Mouse (Mus musculus) heart, adult 10 weeks (tissue): ENCODE measurements around the gene Mgat4b. TPM values are rescaled to one million over a fixed set of nuclear protein-coding genes. Genes with fewer than 3 reads are reported as not detected.

Experiments used
- polyA plus RNA-seq: library from polyadenylated mRNA; stranded (reverse); fragments of 350-450 nt; fragmentation: Illumina TruSeq; extraction: RNeasy Lipid Tissue Mini Kit (QIAGEN cat#74804); gene quantifications from one replicate; pipeline ENCODE4 v1.2.3, GENCODE M21; 2014; ENCODE audit warnings: low read depth, low replicate concordance

Mgat4b gene
- 57.3 TPM for polyA plus RNA-seq

GRCm38 (mm10) chr11:50210505-50211151, at the start of gene Mgat4b, which contains the start of gene Sqstm1:
Gene Mgat4b, plus strand, starts transcription at chr11:50210890.
Gene Sqstm1, minus strand, starts transcription at chr11:50210827.

DNA sequence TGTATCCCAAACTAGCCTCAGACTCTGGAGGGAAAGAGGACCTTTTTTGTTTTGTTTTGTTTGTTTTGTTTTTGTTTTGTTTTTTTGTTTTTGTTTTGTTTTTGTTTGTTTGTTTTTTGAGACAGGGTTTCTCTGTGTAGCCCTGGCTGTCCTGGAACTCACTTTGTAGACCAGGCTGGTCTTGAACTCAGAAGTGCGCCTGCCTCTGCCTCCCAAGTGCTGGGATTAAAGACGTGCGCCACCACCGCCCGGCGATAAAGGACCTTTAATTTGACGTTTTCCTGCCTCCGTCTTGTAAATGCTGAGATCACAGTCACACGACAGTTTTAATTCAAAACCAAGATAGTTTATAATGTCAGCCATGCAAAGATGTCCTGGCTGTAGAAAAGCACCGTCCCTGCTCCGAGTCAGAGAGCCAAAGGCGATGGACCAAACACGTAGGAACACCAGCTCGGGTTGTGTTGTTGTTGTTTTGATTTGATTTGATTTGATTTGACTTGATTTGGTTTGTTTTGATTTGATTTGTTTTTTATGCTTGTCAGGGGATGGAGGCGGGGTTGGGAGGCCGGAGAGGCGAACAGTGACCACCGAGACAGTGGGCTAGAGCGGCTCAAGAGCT, 36.5 kb upstream of the Mgat4b start, which contains the start of gene Mrnip:
Gene Mrnip, plus strand, starts transcription at position 334 of the 619 bp plus-strand sequence.

DNA sequence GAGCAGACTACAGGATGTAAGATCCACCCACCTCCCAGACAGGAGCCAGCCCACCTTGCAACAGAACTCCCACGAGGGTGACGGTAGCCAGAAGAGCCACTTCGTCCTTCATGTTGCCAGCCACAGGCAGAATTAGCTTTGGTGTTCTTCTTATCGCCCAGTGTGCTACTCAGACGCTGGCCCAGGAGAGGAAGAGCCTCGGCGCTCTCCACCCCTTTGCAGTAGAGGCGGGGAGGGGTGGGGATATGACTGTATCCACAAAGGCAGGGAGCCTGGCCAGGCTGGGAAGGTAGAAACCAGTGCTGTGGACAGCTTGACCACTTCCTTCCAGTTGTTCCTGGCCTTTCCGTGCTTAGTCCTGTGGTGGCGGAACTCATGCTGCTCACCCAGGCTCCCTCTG, 27.6 kb downstream of the Mgat4b start, which contains the start of gene Ltc4s:
Gene Ltc4s, minus strand, starts transcription at position 293 of the 400 bp plus-strand sequence.

Other genes with a start within 250 kb of the Mgat4b start
- 48.6 TPM for gene Rnf130, start 185.5 kb upstream of the Mgat4b start, polyA plus RNA-seq
- gene Tbc1d9b, start 79.5 kb upstream of the Mgat4b start, polyA plus RNA-seq: 36.0 TPM
- 2.0 TPM for gene Mrnip, start 36.4 kb upstream of the Mgat4b start, polyA plus RNA-seq
- 462 TPM for gene Sqstm1, start 63 bp upstream of the Mgat4b start, polyA plus RNA-seq
- gene Ltc4s, start 27.7 kb downstream of the Mgat4b start, polyA plus RNA-seq: 4.1 TPM
- 8.0 TPM for gene Maml1, start 81.4 kb downstream of the Mgat4b start, polyA plus RNA-seq
- 193 TPM for gene Canx, start 114.8 kb downstream of the Mgat4b start, polyA plus RNA-seq
- gene Cby3, start 143.6 kb downstream of the Mgat4b start, polyA plus RNA-seq: not detected
- 247 TPM for gene Hnrnph1, start 166.1 kb downstream of the Mgat4b start, polyA plus RNA-seq
- 31.9 TPM for gene Rufy1, start 220.2 kb downstream of the Mgat4b start, polyA plus RNA-seq